Mouse (Mus musculus): ENCODE results near the gene Xbp1. TPM values are rescaled to one million over a fixed set of nuclear protein-coding genes. Genes with fewer than 3 reads are reported as not detected.
"Not testable (repeated sequence)": the region's sequence is repeated elsewhere in the genome, so short reads cannot be mapped to it uniquely, and the experiment has no call there.

The Xbp1 gene
- total RNA-seq, 2 experiments from 2014 or later: 194 to 197 TPM

GRCm38 (mm10) chr11:5500903-5501741 lies 19.3 kb upstream of the Xbp1 start:
- ATAC-seq (replicated peaks; ENCODE audit: poor library complexity, severe bottlenecking): no peak

- ATAC-seq (replicated peaks; ENCODE audit: poor library complexity, severe bottlenecking): peak; percentile 93
Measured at GRCm38 (mm10) chr11:5502351-5503051, 18.0 kb upstream of the Xbp1 start.

GRCm38 (mm10) chr11:5505856-5506575 lies 14.4 kb upstream of the Xbp1 start:
- peak; percentile 15; the same call in 1 of the 2 replicates for ATAC-seq (replicated peaks; ENCODE audit: poor library complexity, severe bottlenecking)

GRCm38 (mm10) chr11:5509215-5510098 lies 11.0 kb upstream of the Xbp1 start:
- peak; percentile 58 for ATAC-seq (replicated peaks; ENCODE audit: poor library complexity, severe bottlenecking)

GRCm38 (mm10) chr11:5510099-5510391 lies 10.4 kb upstream of the Xbp1 start:
- no peak for ATAC-seq (replicated peaks; ENCODE audit: poor library complexity, severe bottlenecking)

GRCm38 (mm10) chr11:5510686-5511085 lies 9.8 kb upstream of the Xbp1 start:
- ATAC-seq (replicated peaks; ENCODE audit: poor library complexity, severe bottlenecking): not testable (repeated sequence)

GRCm38 (mm10) chr11:5512099-5512725 lies 8.2 kb upstream of the Xbp1 start:
- ATAC-seq (replicated peaks; ENCODE audit: poor library complexity, severe bottlenecking): peak; percentile 53

GRCm38 (mm10) chr11:5512961-5513360 lies 7.5 kb upstream of the Xbp1 start:
- ATAC-seq (replicated peaks; ENCODE audit: poor library complexity, severe bottlenecking): 0 out of 2 replicates have a peak, but pooled peaks have one; percentile 7

GRCm38 (mm10) chr11:5514091-5514490 lies 6.4 kb upstream of the Xbp1 start:
- ATAC-seq (replicated peaks; ENCODE audit: poor library complexity, severe bottlenecking): no peak

GRCm38 (mm10) chr11:5515196-5515595 lies 5.3 kb upstream of the Xbp1 start:
- no peak for ATAC-seq (replicated peaks; ENCODE audit: poor library complexity, severe bottlenecking)

- ATAC-seq (replicated peaks; ENCODE audit: poor library complexity, severe bottlenecking): no peak
Measured at GRCm38 (mm10) chr11:5515655-5516054, 4.8 kb upstream of the Xbp1 start.

GRCm38 (mm10) chr11:5516151-5516550 lies 4.3 kb upstream of the Xbp1 start:
- ATAC-seq (replicated peaks; ENCODE audit: poor library complexity, severe bottlenecking): no peak

GRCm38 (mm10) chr11:5516617-5517016 lies 3.8 kb upstream of the Xbp1 start:
- ATAC-seq (replicated peaks; ENCODE audit: poor library complexity, severe bottlenecking): no peak

GRCm38 (mm10) chr11:5517346-5517745 lies 3.1 kb upstream of the Xbp1 start:
- ATAC-seq (replicated peaks; ENCODE audit: poor library complexity, severe bottlenecking): no peak

GRCm38 (mm10) chr11:5519681-5520080 lies 778 bp upstream of the Xbp1 start:
- no peak for ATAC-seq (replicated peaks; ENCODE audit: poor library complexity, severe bottlenecking)

GRCm38 (mm10) chr11:5521266-5521515 lies 732 bp downstream of the Xbp1 start:
- no peak; the same call in 1 of the 2 replicates for ATAC-seq (replicated peaks; ENCODE audit: poor library complexity, severe bottlenecking)

GRCm38 (mm10) chr11:5521516-5522291 lies 1.2 kb downstream of the Xbp1 start:
- peak; percentile 51 for ATAC-seq (replicated peaks; ENCODE audit: poor library complexity, severe bottlenecking)

- no peak for ATAC-seq (replicated peaks; ENCODE audit: poor library complexity, severe bottlenecking)
Measured at GRCm38 (mm10) chr11:5522798-5523415, 2.4 kb downstream of the Xbp1 start.

GRCm38 (mm10) chr11:5525418-5525817 lies 5.0 kb downstream of the Xbp1 start:
- no peak for ATAC-seq (replicated peaks; ENCODE audit: poor library complexity, severe bottlenecking)
